Mouse (Mus musculus) C2C12 (cell line): ENCODE results near the gene Mbd4.

ENCODE experiments used
- CEBPB ChIP-seq: IDR thresholded peaks from one replicate; pipeline ENCODE4 v1.6.1; 2011; ENCODE audit warnings: low read depth, mild to moderate bottlenecking, control low read depth, moderate library complexity
- CTCF ChIP-seq: IDR thresholded peaks from one replicate; pipeline ENCODE4 v1.5.1; 2011; ENCODE audit not compliant: control insufficient read depth, insufficient read depth, insufficient read length
- MAX ChIP-seq: IDR thresholded peaks from one replicate; pipeline ENCODE4 v1.6.1; 2011; ENCODE audit warnings: mild to moderate bottlenecking, control low read depth
- MYOD1 ChIP-seq: IDR thresholded peaks from one replicate; pipeline ENCODE4 v1.6.1; 2011; ENCODE audit warnings: low read depth; ENCODE audit not compliant: control insufficient read depth, insufficient read length
- MYOG ChIP-seq: IDR thresholded peaks from one replicate; pipeline ENCODE4 v1.6.1; 2011; ENCODE audit not compliant: control insufficient read depth, insufficient read length; ENCODE audit errors: extremely low read depth
- USF1 ChIP-seq: IDR thresholded peaks from one replicate; pipeline ENCODE4 v1.6.1; 2011; ENCODE audit warnings: low read depth, mild to moderate bottlenecking, control low read depth, moderate library complexity

DNA sequence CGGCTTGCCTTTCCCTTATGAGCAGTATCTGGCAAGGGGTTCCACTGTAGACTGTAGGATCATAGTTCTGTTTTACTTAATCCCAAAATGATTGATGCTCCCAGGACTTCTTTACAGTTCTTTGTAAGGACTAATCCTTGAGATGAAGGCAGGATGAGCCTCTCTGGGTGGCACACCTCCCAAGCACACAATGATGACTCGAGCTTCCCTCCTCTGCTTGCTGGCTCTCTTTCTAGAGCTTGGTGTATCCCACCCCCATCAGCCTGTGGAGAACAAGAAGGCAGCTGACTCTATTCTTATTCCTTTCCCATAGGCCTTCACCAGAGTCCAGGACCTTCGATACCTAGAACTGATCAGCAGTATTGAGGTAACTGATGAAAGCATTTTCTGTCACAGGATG, 49.4 kb upstream of the Mbd4 start:
- no peak for TF ChIP-seq CTCF
- TF ChIP-seq MYOG, result no peak
- TF ChIP-seq CEBPB, result no peak
- TF ChIP-seq USF1, result no peak
- TF ChIP-seq MYOD1, result no peak
- TF ChIP-seq MAX, result no peak
